Mouse (Mus musculus): ENCODE data around the gene Cdyl. TPM values are rescaled to one million over a fixed set of nuclear protein-coding genes. Genes with fewer than 3 reads are reported as not detected.
A peak's percentile ranks its signal among the peaks of the same experiment; 100 is the strongest.

Gene Cdyl
- polyA plus RNA-seq, 1 experiment from 2014 or later: 3.4 TPM

GRCm38 (mm10) chr13:35627319-35627718 lies 32.3 kb upstream of the Cdyl start:
- H3K9me3 ChIP-seq (ENCODE audit: control insufficient read depth, low read length): no peaks in the 10 kb centered on the region
- 68% methylated on average over 1 of the region's 1 CpGs for WGBS
- H3K4me1 ChIP-seq (ENCODE audit: control insufficient read depth, insufficient read depth, low read length): peaks cover 4% of the 10 kb centered on the region; the same call in 1 of the 2 replicates
- H3K36me3 ChIP-seq (ENCODE audit: control insufficient read depth, insufficient read depth, low read length): no peaks in the 10 kb centered on the region
- no peak overlapping the region for H3K4me3 ChIP-seq (ENCODE audit: low read length)
- H3K27ac ChIP-seq (ENCODE audit: low read length): peak overlapping the region; percentile 18; the same call in 1 of the 2 replicates
- no peak overlapping the region for H3K9ac ChIP-seq (ENCODE audit: low read depth, low read length)
- ATAC-seq: peak; percentile 82
- H3K4me2 ChIP-seq (ENCODE audit: low read depth, low read length): no peak overlapping the region
- H3K27me3 ChIP-seq (replicated peaks; ENCODE audit: control insufficient read depth, insufficient read depth, low read length): no peaks in the 10 kb centered on the region

GRCm38 (mm10) chr13:35647132-35647823 lies 12.4 kb upstream of the Cdyl start:
- Histone ChIP-seq H3K4me3 (ENCODE audit: low read length) (no peak overlapping the region), H3K4me2 (ENCODE audit: low read depth, low read length) (no peak overlapping the region), H3K9me3 (ENCODE audit: control insufficient read depth, low read length) (0 out of 2 replicates have a peak, but pooled peaks cover 3% of the 10 kb centered on the region), H3K27ac (ENCODE audit: low read length) (no peak overlapping the region), H3K4me1 (ENCODE audit: control insufficient read depth, insufficient read depth, low read length) (no peaks in the 10 kb centered on the region), H3K27me3 (replicated peaks; ENCODE audit: control insufficient read depth, insufficient read depth, low read length) (no peaks in the 10 kb centered on the region), H3K36me3 (ENCODE audit: control insufficient read depth, insufficient read depth, low read length) (no peaks in the 10 kb centered on the region), H3K9ac (ENCODE audit: low read depth, low read length) (no peak overlapping the region)
- 86% methylated on average over 1 of the region's 1 CpGs for WGBS
- no peak for ATAC-seq

- no peak overlapping the region for H3K4me3 ChIP-seq (ENCODE audit: low read length)
- no peak for ATAC-seq
- no peak overlapping the region for H3K27ac ChIP-seq (ENCODE audit: low read length)
- H3K36me3 ChIP-seq (ENCODE audit: control insufficient read depth, insufficient read depth, low read length): no peaks in the 10 kb centered on the region
- 0 out of 2 replicates have a peak, but pooled peaks cover 3% of the 10 kb centered on the region for H3K9me3 ChIP-seq (ENCODE audit: control insufficient read depth, low read length)
- no peaks in the 10 kb centered on the region for H3K4me1 ChIP-seq (ENCODE audit: control insufficient read depth, insufficient read depth, low read length)
- no peaks in the 10 kb centered on the region for H3K27me3 ChIP-seq (replicated peaks; ENCODE audit: control insufficient read depth, insufficient read depth, low read length)
- 87% methylated on average over 11 of the region's 11 CpGs for WGBS
- H3K9ac ChIP-seq (ENCODE audit: low read depth, low read length): no peak overlapping the region
- H3K4me2 ChIP-seq (ENCODE audit: low read depth, low read length): no peak overlapping the region
Measured at GRCm38 (mm10) chr13:35650284-35650872, 9.3 kb upstream of the Cdyl start.

- no peaks in the 10 kb centered on the region for H3K4me1 ChIP-seq (ENCODE audit: control insufficient read depth, insufficient read depth, low read length)
Measured at GRCm38 (mm10) chr13:35652851-35653250, 6.8 kb upstream of the Cdyl start.

GRCm38 (mm10) chr13:35656853-35657252 lies 2.8 kb upstream of the Cdyl start:
- WGBS: 73% methylated on average over 2 of the region's 2 CpGs
- Histone ChIP-seq H3K27me3 (replicated peaks; ENCODE audit: control insufficient read depth, insufficient read depth, low read length) (no peaks in the 10 kb centered on the region), H3K9me3 (ENCODE audit: control insufficient read depth, low read length) (no peaks in the 10 kb centered on the region), H3K4me3 (ENCODE audit: low read length) (no peak overlapping the region), H3K36me3 (ENCODE audit: control insufficient read depth, insufficient read depth, low read length) (no peaks in the 10 kb centered on the region), H3K4me1 (ENCODE audit: control insufficient read depth, insufficient read depth, low read length) (no peaks in the 10 kb centered on the region), H3K4me2 (ENCODE audit: low read depth, low read length) (no peak overlapping the region), H3K9ac (ENCODE audit: low read depth, low read length) (no peak overlapping the region), H3K27ac (ENCODE audit: low read length) (no peak overlapping the region)
- no peak for ATAC-seq

More at GRCm38 (mm10) chr13:35652851-35653250, 6.8 kb upstream of the Cdyl start:
- Histone ChIP-seq H3K9me3 (ENCODE audit: control insufficient read depth, low read length) (no peaks in the 10 kb centered on the region), H3K9ac (ENCODE audit: low read depth, low read length) (no peak overlapping the region), H3K27me3 (replicated peaks; ENCODE audit: control insufficient read depth, insufficient read depth, low read length) (no peaks in the 10 kb centered on the region), H3K27ac (ENCODE audit: low read length) (no peak overlapping the region), H3K4me2 (ENCODE audit: low read depth, low read length) (no peak overlapping the region), H3K4me3 (ENCODE audit: low read length) (no peak overlapping the region), H3K36me3 (ENCODE audit: control insufficient read depth, insufficient read depth, low read length) (no peaks in the 10 kb centered on the region)
- WGBS: 82% methylated on average over 4 of the region's 4 CpGs
- no peak for ATAC-seq

GRCm38 (mm10) chr13:35665456-35665855 lies 5.8 kb downstream of the Cdyl start:
- no peak overlapping the region for H3K4me3 ChIP-seq (ENCODE audit: low read length)
- H3K4me1 ChIP-seq (ENCODE audit: control insufficient read depth, insufficient read depth, low read length): no peaks in the 10 kb centered on the region
- no peak overlapping the region for H3K9ac ChIP-seq (ENCODE audit: low read depth, low read length)
- H3K27ac ChIP-seq (ENCODE audit: low read length): no peak overlapping the region
- 74% methylated on average over 3 of the region's 3 CpGs for WGBS
- H3K27me3 ChIP-seq (replicated peaks; ENCODE audit: control insufficient read depth, insufficient read depth, low read length): no peaks in the 10 kb centered on the region
- no peak overlapping the region for H3K4me2 ChIP-seq (ENCODE audit: low read depth, low read length)
- H3K9me3 ChIP-seq (ENCODE audit: control insufficient read depth, low read length): no peaks in the 10 kb centered on the region
- no peaks in the 10 kb centered on the region for H3K36me3 ChIP-seq (ENCODE audit: control insufficient read depth, insufficient read depth, low read length)
- ATAC-seq: peak; percentile 69

- Histone ChIP-seq H3K4me1 (ENCODE audit: control insufficient read depth, insufficient read depth, low read length) (no peaks in the 10 kb centered on the region), H3K27me3 (replicated peaks; ENCODE audit: control insufficient read depth, insufficient read depth, low read length) (no peaks in the 10 kb centered on the region), H3K9ac (ENCODE audit: low read depth, low read length) (no peak overlapping the region), H3K36me3 (ENCODE audit: control insufficient read depth, insufficient read depth, low read length) (no peaks in the 10 kb centered on the region), H3K4me2 (ENCODE audit: low read depth, low read length) (no peak overlapping the region), H3K9me3 (ENCODE audit: control insufficient read depth, low read length) (no peaks in the 10 kb centered on the region), H3K27ac (ENCODE audit: low read length) (no peak overlapping the region), H3K4me3 (ENCODE audit: low read length) (no peak overlapping the region)
- WGBS: 60% methylated on average over 4 of the region's 4 CpGs
- ATAC-seq: peak; percentile 50; the same call in 1 of the 2 replicates
Measured at GRCm38 (mm10) chr13:35669910-35670469, 10.4 kb downstream of the Cdyl start.

GRCm38 (mm10) chr13:35670875-35671274 lies 11.2 kb downstream of the Cdyl start:
- Histone ChIP-seq H3K4me1 (ENCODE audit: control insufficient read depth, insufficient read depth, low read length) (no peaks in the 10 kb centered on the region), H3K27ac (ENCODE audit: low read length) (no peak overlapping the region), H3K27me3 (replicated peaks; ENCODE audit: control insufficient read depth, insufficient read depth, low read length) (no peaks in the 10 kb centered on the region), H3K4me2 (ENCODE audit: low read depth, low read length) (no peak overlapping the region), H3K36me3 (ENCODE audit: control insufficient read depth, insufficient read depth, low read length) (no peaks in the 10 kb centered on the region), H3K9ac (ENCODE audit: low read depth, low read length) (no peak overlapping the region), H3K9me3 (ENCODE audit: control insufficient read depth, low read length) (no peaks in the 10 kb centered on the region), H3K4me3 (ENCODE audit: low read length) (no peak overlapping the region)
- WGBS: 81% methylated on average over 4 of the region's 4 CpGs
- no peak for ATAC-seq

- no peaks in the 10 kb centered on the region for H3K27me3 ChIP-seq (replicated peaks; ENCODE audit: control insufficient read depth, insufficient read depth, low read length)
Measured at GRCm38 (mm10) chr13:35676921-35677320, 17.3 kb downstream of the Cdyl start.

More at GRCm38 (mm10) chr13:35676921-35677320, 17.3 kb downstream of the Cdyl start:
- Histone ChIP-seq H3K4me2 (ENCODE audit: low read depth, low read length) (no peak overlapping the region), H3K27ac (ENCODE audit: low read length) (no peak overlapping the region), H3K4me3 (ENCODE audit: low read length) (no peak overlapping the region), H3K36me3 (ENCODE audit: control insufficient read depth, insufficient read depth, low read length) (no peaks in the 10 kb centered on the region), H3K9me3 (ENCODE audit: control insufficient read depth, low read length) (no peaks in the 10 kb centered on the region), H3K4me1 (ENCODE audit: control insufficient read depth, insufficient read depth, low read length) (no peaks in the 10 kb centered on the region), H3K9ac (ENCODE audit: low read depth, low read length) (no peak overlapping the region)
- 0 out of 2 replicates have a peak, but pooled peaks have one; percentile 12 for ATAC-seq
- 93% methylated on average over 1 of the region's 1 CpGs for WGBS

Data from intestine, embryonic 16.5 days (tissue).